Mouse (Mus musculus) pancreas, adult 10 weeks (tissue): ENCODE data around the gene Aox1. TPM values are rescaled to one million over a fixed set of nuclear protein-coding genes. Genes with fewer than 3 reads are reported as not detected.

ENCODE experiments used
- polyA plus RNA-seq: library from polyadenylated mRNA; stranded (reverse); fragments of 350-450 nt; fragmentation: Illumina TruSeq; extraction: RNeasy Lipid Tissue Mini Kit (QIAGEN cat#74804); gene quantifications from one replicate; pipeline ENCODE4 v1.2.3, GENCODE M21; 2015; ENCODE audit warnings: low read depth, low replicate concordance; ENCODE audit not compliant: insufficient read depth

Gene Aox1
- polyA plus RNA-seq = 1.9 TPM

DNA sequence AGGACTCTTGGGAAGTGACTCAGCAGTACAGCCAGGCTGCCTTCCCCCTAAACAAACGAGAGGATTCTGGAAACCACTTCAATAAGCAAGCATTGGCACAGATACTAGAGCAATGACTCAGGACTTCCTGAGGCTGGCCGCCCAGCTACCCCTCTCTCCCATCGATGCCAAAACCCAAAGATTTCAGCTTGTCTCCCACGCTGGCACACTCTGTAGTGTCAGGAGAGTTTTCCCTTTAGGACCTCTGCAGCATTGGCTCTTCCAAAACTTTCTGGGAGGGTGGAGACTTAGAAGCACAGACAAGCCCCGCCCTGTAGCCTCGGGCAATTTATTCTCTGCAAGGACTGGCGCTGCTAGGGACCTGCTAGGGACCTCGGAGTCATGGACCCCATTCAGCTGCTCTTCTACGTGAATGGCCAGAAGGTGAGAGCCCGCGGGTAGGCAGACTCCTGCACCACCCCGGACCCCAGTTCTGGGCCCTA is at the start of gene Aox1:
Gene Aox1 (plus strand): TSS at position 296 of the 482 bp plus-strand sequence.

DNA sequence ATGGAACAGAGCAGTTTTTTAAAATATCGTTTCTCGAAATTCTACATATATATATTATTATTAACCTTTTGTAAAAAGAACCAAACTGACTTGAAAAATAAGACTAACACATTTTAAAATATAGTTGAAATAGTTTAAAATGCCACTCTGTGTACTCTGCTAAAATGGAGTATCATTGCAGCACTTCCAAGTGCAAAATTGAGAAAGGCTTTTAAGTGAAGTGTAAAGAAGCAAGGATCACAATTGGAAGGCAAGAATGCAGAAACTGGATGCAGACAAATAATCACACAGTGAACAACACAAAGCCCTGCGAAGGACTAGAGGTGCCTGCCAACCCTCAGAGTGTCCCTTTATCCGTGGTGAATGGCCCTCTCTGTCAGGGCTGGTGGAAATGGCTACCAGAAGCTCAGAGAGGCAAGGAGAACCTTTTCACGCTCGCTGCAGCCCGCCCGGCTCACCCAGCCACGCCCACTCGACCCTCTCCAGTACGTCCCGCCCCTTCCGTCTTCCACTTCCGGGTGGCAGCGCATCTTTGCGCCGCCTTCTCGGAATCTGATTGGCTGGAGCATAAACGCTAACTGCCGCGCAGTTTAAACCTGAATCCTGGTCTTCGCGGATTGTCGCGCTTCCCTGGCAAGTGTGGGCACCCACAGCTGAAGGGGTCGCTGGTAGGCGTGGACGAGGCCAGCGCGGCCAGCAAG is 34.1 kb upstream of the Aox1 start, which contains the start of gene Sgo2a:
Gene Sgo2a (plus strand): TSS at position 540 of the 701 bp plus-strand sequence.

DNA sequence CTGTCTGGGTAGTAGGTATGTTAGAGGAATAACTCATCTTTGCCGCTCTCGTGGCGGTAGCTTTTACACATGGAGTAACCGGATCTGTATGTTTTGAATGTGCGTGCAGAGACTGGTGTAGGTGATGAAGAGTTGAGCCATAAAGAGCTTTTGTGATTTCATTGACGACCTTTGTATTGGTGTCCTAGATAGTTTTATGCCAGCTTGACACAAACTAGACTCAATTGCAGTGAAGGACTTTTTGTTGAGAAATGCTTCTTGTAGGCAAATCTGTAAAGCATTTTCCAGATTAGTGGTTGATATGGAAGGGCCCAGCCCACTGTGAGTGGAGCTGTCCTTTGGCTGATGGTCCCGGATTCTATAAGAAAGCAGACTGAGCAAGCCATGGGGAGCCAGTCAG is 10.9 kb upstream of the Aox1 start, which contains the start of gene Kctd18:
Gene Kctd18 (minus strand): TSS at position 101 of the 400 bp plus-strand sequence.

DNA sequence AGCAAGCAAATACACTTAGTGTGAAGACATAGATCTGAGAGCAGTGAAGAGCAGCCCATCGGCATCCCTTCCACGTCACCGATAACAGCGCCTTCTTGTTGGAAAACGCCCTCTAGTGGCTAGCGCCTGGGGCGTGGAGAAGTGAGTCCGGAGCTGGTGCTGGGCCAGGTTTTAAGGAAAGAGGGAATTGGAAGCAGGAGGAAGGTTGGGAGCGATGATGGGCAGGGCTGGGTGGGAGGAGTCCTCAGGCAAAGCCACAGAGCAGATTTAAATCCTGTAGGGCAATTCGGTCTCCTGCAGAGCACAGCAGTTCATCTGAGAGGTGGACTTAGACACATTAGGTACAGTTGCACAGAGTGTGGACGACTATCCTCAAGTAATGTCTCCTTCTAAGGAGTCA is 83.1 kb downstream of the Aox1 start, which contains the start of gene Aox3:
Gene Aox3 (plus strand): TSS at position 251 of the 400 bp plus-strand sequence.

Other genes starting within 250 kb of the Aox1 start
- not detected for gene Sgo2a, start 34.0 kb upstream of the Aox1 start, polyA plus RNA-seq
- gene Kctd18, start 11.0 kb upstream of the Aox1 start, polyA plus RNA-seq = 5.6 TPM
- gene Aox3, start 83.2 kb downstream of the Aox1 start, polyA plus RNA-seq = 0.74 TPM
- not detected for gene Aox4, start 180.5 kb downstream of the Aox1 start, polyA plus RNA-seq
- not detected for gene Aox2, start 248.4 kb downstream of the Aox1 start, polyA plus RNA-seq